Mouse (Mus musculus) limb, embryonic 14.5 days (tissue): ENCODE results near the gene Kmt2a. TPM values are rescaled to one million over a fixed set of nuclear protein-coding genes. Genes with fewer than 3 reads are reported as not detected.

Experiments used
- ATAC-seq: fragments of 200-750 bp; cut with Nextera tagmentation; 2 replicates; pipeline ENCODE4 v1.8.0; 2017; ENCODE audit warnings: low read depth, moderate number of reproducible peaks, moderate TSS enrichment; ENCODE audit not compliant: low FRiP score
- DNase-seq: peaks from one replicate; pipeline ENCODE4 v3.0.0-alpha.2; 2015; ENCODE audit warnings: low spot score
- H3K27ac ChIP-seq: fragments of 300-500 bp; sonication (generic); replicated peaks from 2 replicates; pipeline ENCODE4 v1.5.1; 2014; ENCODE audit warnings: low read depth, mild to moderate bottlenecking, low read length, moderate library complexity, mixed read lengths
- H3K27me3 ChIP-seq: fragments of 300-500 bp; sonication (generic); 2 replicates; pipeline ENCODE4 v1.6.1; 2014; ENCODE audit warnings: low read length, mixed read lengths; ENCODE audit not compliant: control insufficient read depth, insufficient read depth
- H3K36me3 ChIP-seq: fragments of 300-500 bp; sonication (generic); 2 replicates; pipeline ENCODE4 v1.6.1; 2014; ENCODE audit warnings: mild to moderate bottlenecking, low read length, moderate library complexity, mixed read lengths; ENCODE audit not compliant: control insufficient read depth, insufficient read depth
- H3K4me1 ChIP-seq: fragments of 300-500 bp; sonication (generic); 2 replicates; pipeline ENCODE4 v1.6.1; 2014; ENCODE audit warnings: antibody characterized with exemption, low read length, mixed read lengths; ENCODE audit not compliant: control insufficient read depth, insufficient read depth
- H3K4me2 ChIP-seq: fragments of 300-500 bp; sonication (generic); replicated peaks from 2 replicates; pipeline ENCODE4 v1.6.1; 2014; ENCODE audit warnings: low read depth, mild to moderate bottlenecking, low read length, moderate library complexity; ENCODE audit not compliant: severe bottlenecking
- H3K4me3 ChIP-seq: fragments of 300-500 bp; sonication (generic); replicated peaks from 2 replicates; pipeline ENCODE4 v1.5.1; 2014; ENCODE audit warnings: low read length
- H3K9ac ChIP-seq: fragments of 300-500 bp; sonication (generic); 2 replicates; pipeline ENCODE4 v1.6.1; 2014; ENCODE audit warnings: mild to moderate bottlenecking, low read depth, low read length, moderate library complexity; ENCODE audit not compliant: severe bottlenecking
- H3K9me3 ChIP-seq: fragments of 300-500 bp; sonication (generic); 2 replicates; pipeline ENCODE4 v1.6.1; 2016; ENCODE audit warnings: low read length; ENCODE audit not compliant: control insufficient read depth
- POLR2A ChIP-seq: fragments of 200-500 bp; IDR thresholded peaks from 2 replicates; pipeline ENCODE4 v1.8.0; 2012; ENCODE audit warnings: inconsistent platforms, mild to moderate bottlenecking, moderate library complexity, borderline replicate concordance; ENCODE audit not compliant: insufficient read depth, insufficient read length; ENCODE audit errors: extremely low read depth
- WGBS: fragments of 180-500 bp; shearing (Covaris S2); extraction: QIAGEN DNeasy Blood & Tissue Kit; methylation state at CpG from one replicate; pipeline ENCODE4 v1.1.7; 2014; 5-methylcytosine and 5-hydroxymethylcytosine counted together
- polyA plus RNA-seq, 2 experiments: library from polyadenylated mRNA; depleted of rRNA in 1 of 2; stranded (reverse) in 1 of 2; unstranded in 1 of 2; fragments of >200 nt; fragmentation: Nextera tagmentation in 1 of 2; extraction: Ambion mirVana in 1 of 2; gene quantifications; 2 replicates each; pipeline versions ENCODE4 v1.2.1 to v1.2.3; 2012 to 2014

Gene Kmt2a
- polyA plus RNA-seq, 2 experiments: 16.8 to 21.7 TPM

- WGBS: 55% methylated on average over 7 of the region's 7 CpGs
- H3K4me1 ChIP-seq: no peaks in the 10 kb centered on the region
- ATAC-seq: peak; percentile 23; the same call in 1 of the 2 replicates
Measured at GRCm38 (mm10) chr9:44836439-44836838, 44.7 kb downstream of the Kmt2a start.

GRCm38 (mm10) chr9:44832356-44832755, 48.7 kb downstream of the Kmt2a start:
- WGBS: 78% methylated on average over 4 of the region's 4 CpGs
- Histone ChIP-seq H3K4me2 (no peak overlapping the region), H3K9ac (no peak overlapping the region), H3K4me3 (no peak overlapping the region), H3K4me1 (no peaks in the 10 kb centered on the region), H3K36me3 (peaks cover 95% of the 10 kb centered on the region), H3K9me3 (no peaks in the 10 kb centered on the region), H3K27me3 (no peaks in the 10 kb centered on the region), H3K27ac (no peak overlapping the region)
- no peak for TF ChIP-seq POLR2A
- no peak for ATAC-seq
- DNase-seq: no peak

More at GRCm38 (mm10) chr9:44836439-44836838, 44.7 kb downstream of the Kmt2a start:
- Histone ChIP-seq H3K9me3 (no peaks in the 10 kb centered on the region), H3K4me3 (no peak overlapping the region), H3K27me3 (no peaks in the 10 kb centered on the region), H3K27ac (no peak overlapping the region), H3K9ac (no peak overlapping the region), H3K36me3 (peaks cover 88% of the 10 kb centered on the region), H3K4me2 (no peak overlapping the region)
- no peak for TF ChIP-seq POLR2A
- peak; percentile 68 for DNase-seq

GRCm38 (mm10) chr9:44830506-44830905, 50.6 kb downstream of the Kmt2a start:
- Histone ChIP-seq H3K9me3 (no peaks in the 10 kb centered on the region), H3K4me3 (no peak overlapping the region), H3K36me3 (peaks cover 98% of the 10 kb centered on the region), H3K4me2 (no peak overlapping the region), H3K27ac (no peak overlapping the region), H3K9ac (no peak overlapping the region), H3K27me3 (no peaks in the 10 kb centered on the region), H3K4me1 (no peaks in the 10 kb centered on the region)
- no peak for TF ChIP-seq POLR2A
- ATAC-seq: no peak
- DNase-seq: no peak
- 81% methylated on average over 2 of the region's 2 CpGs for WGBS

- H3K4me2 ChIP-seq: no peak overlapping the region
- no peaks in the 10 kb centered on the region for H3K9me3 ChIP-seq
- no peaks in the 10 kb centered on the region for H3K4me1 ChIP-seq
- H3K27me3 ChIP-seq: no peaks in the 10 kb centered on the region
- TF ChIP-seq POLR2A: no peak
- no peak overlapping the region for H3K27ac ChIP-seq
- H3K9ac ChIP-seq: no peak overlapping the region
- WGBS: 95% methylated on average over 11 of the region's 11 CpGs
- H3K4me3 ChIP-seq: no peak overlapping the region
- ATAC-seq (no peak), DNase-seq (no peak)
- H3K36me3 ChIP-seq: peaks cover 98% of the 10 kb centered on the region
Measured at GRCm38 (mm10) chr9:44828944-44829343, 52.2 kb downstream of the Kmt2a start.

- H3K27ac ChIP-seq: no peak overlapping the region
- no peaks in the 10 kb centered on the region for H3K9me3 ChIP-seq
- H3K4me2 ChIP-seq: no peak overlapping the region
- TF ChIP-seq POLR2A: no peak
- no peak overlapping the region for H3K4me3 ChIP-seq
- no peaks in the 10 kb centered on the region for H3K4me1 ChIP-seq
- H3K36me3 ChIP-seq: peaks cover 99% of the 10 kb centered on the region
- DNase-seq (no peak), ATAC-seq (no peak)
- WGBS: 59% methylated on average over 7 of the region's 7 CpGs
- no peak overlapping the region for H3K9ac ChIP-seq
- no peaks in the 10 kb centered on the region for H3K27me3 ChIP-seq
Measured at GRCm38 (mm10) chr9:44826660-44827059, 54.4 kb downstream of the Kmt2a start.
